21 mouse cellular contexts compared by ENCODE assay signal in genomic region chr9:37461571-37461970, GRCm38 (mm10). TPM values are rescaled to one million over a fixed set of nuclear protein-coding genes. Genes with fewer than 3 reads are reported as not detected.
DNase-seq lines count a peak whose midpoint lies in the region; ATAC-seq lines count a peak whose summit lies in the region.
"Had no signal": no experiment of that assay in that cellular context is flagged by ENCODE, and none has a peak within 500 bp of the region (broad histone marks: within the 10 kb centered on the region; RNA-seq: fewer than 3 reads in every experiment).

No protein-coding gene starts in this region.

- H3K9me3 ChIP-seq in hindbrain, embryonic 10.5 days, result no peaks in the 10 kb centered on the region
- H3K9me3 ChIP-seq in hindbrain, embryonic 16.5 days (ENCODE audit: control insufficient read depth, low read length), result no peaks in the 10 kb centered on the region
- H3K9me3 ChIP-seq in limb, embryonic 11.5 days (ENCODE audit: control insufficient read depth, low read length), result no peaks in the 10 kb centered on the region
- H3K9me3 ChIP-seq in limb, embryonic 10.5 days (replicated peaks), result no peaks in the 10 kb centered on the region
- H3K9me3 ChIP-seq in neural tube, embryonic 15.5 days (replicated peaks), result no peaks in the 10 kb centered on the region
- H3K9me3 ChIP-seq: embryonic facial prominence, embryonic 12.5 days; forebrain, embryonic 12.5 days; heart, embryonic 15.5 days; hindbrain, embryonic 15.5 days had no signal

- H3K4me3 ChIP-seq in hindbrain, embryonic 10.5 days, result no peak overlapping the region
- H3K4me3 ChIP-seq in hindbrain, embryonic 16.5 days (ENCODE audit: low read length), result no peak overlapping the region
- H3K4me3 ChIP-seq in limb, embryonic 11.5 days (ENCODE audit: low read depth, low read length), result no peak overlapping the region
- no peak overlapping the region for H3K4me3 ChIP-seq in limb, embryonic 10.5 days
- no peak overlapping the region for H3K4me3 ChIP-seq in neural tube, embryonic 15.5 days (replicated peaks)
- H3K4me3 ChIP-seq: heart, adult 2 months had no signal

- no peaks in the 10 kb centered on the region for H3K36me3 ChIP-seq in hindbrain, embryonic 10.5 days
- no peaks in the 10 kb centered on the region for H3K36me3 ChIP-seq in hindbrain, embryonic 16.5 days (ENCODE audit: control insufficient read depth, insufficient read depth, low read length)
- H3K36me3 ChIP-seq in limb, embryonic 11.5 days (ENCODE audit: control insufficient read depth, insufficient read depth, low read length), result no peaks in the 10 kb centered on the region
- H3K36me3 ChIP-seq in limb, embryonic 10.5 days, result no peaks in the 10 kb centered on the region
- H3K36me3 ChIP-seq in neural tube, embryonic 15.5 days, result no peaks in the 10 kb centered on the region
- H3K36me3 ChIP-seq: embryonic facial prominence, embryonic 12.5 days; forebrain, embryonic 12.5 days; heart, embryonic 15.5 days; hindbrain, embryonic 15.5 days had no signal

- no peak overlapping the region for H3K9ac ChIP-seq in hindbrain, embryonic 16.5 days (ENCODE audit: low read depth, low read length)
- no peak overlapping the region for H3K9ac ChIP-seq in limb, embryonic 11.5 days (ENCODE audit: low read length)
- H3K9ac ChIP-seq in neural tube, embryonic 15.5 days (replicated peaks), result no peak overlapping the region
- H3K9ac ChIP-seq: embryonic facial prominence, embryonic 12.5 days; forebrain, embryonic 12.5 days; heart, embryonic 15.5 days; hindbrain, embryonic 15.5 days had no signal

- 0 out of 2 replicates have a peak overlapping the region, but pooled peaks have one; percentile 16 for H3K27ac ChIP-seq in hindbrain, embryonic 10.5 days
- no peak overlapping the region for H3K27ac ChIP-seq in hindbrain, embryonic 16.5 days (ENCODE audit: low read depth, low read length)
- H3K27ac ChIP-seq in limb, embryonic 11.5 days (replicated peaks; ENCODE audit: low read depth, low read length), result no peak overlapping the region
- no peak overlapping the region for H3K27ac ChIP-seq in limb, embryonic 10.5 days
- H3K27ac ChIP-seq in neural tube, embryonic 15.5 days (replicated peaks), result 0 out of 2 replicates have a peak overlapping the region, but pooled peaks have one; percentile 79
- H3K27ac ChIP-seq: embryonic facial prominence, embryonic 12.5 days; heart, adult 2 months; heart, embryonic 15.5 days had no signal

- peaks cover 19% of the 10 kb centered on the region for H3K4me1 ChIP-seq in hindbrain, embryonic 10.5 days (replicated peaks)
- peaks cover 18% of the 10 kb centered on the region for H3K4me1 ChIP-seq in hindbrain, embryonic 16.5 days (ENCODE audit: control insufficient read depth, insufficient read depth, low read depth, low read length)
- H3K4me1 ChIP-seq in limb, embryonic 11.5 days (ENCODE audit: control insufficient read depth, insufficient read depth, low read length), result peaks cover 13% of the 10 kb centered on the region
- H3K4me1 ChIP-seq in limb, embryonic 10.5 days, result peaks cover 24% of the 10 kb centered on the region
- peaks cover 45% of the 10 kb centered on the region for H3K4me1 ChIP-seq in neural tube, embryonic 15.5 days

- peaks cover 81% of the 10 kb centered on the region for H3K27me3 ChIP-seq in hindbrain, embryonic 10.5 days (ENCODE audit: insufficient read depth, poor library complexity, severe bottlenecking)
- peaks cover 7% of the 10 kb centered on the region for H3K27me3 ChIP-seq in hindbrain, embryonic 16.5 days (replicated peaks; ENCODE audit: control insufficient read depth, insufficient read depth, low read length)
- peaks cover 60% of the 10 kb centered on the region for H3K27me3 ChIP-seq in limb, embryonic 11.5 days (ENCODE audit: control insufficient read depth, insufficient read depth, low read length)
- H3K27me3 ChIP-seq in limb, embryonic 10.5 days (ENCODE audit: low read depth, poor library complexity, severe bottlenecking), result peaks cover 80% of the 10 kb centered on the region
- peaks cover 6% of the 10 kb centered on the region; the same call in 1 of the 2 replicates for H3K27me3 ChIP-seq in neural tube, embryonic 15.5 days (replicated peaks)

- H3K4me2 ChIP-seq in hindbrain, embryonic 16.5 days (ENCODE audit: low read length), result no peak overlapping the region
- H3K4me2 ChIP-seq in limb, embryonic 11.5 days (ENCODE audit: low read depth, severe bottlenecking), result no peak overlapping the region
- H3K4me2 ChIP-seq in neural tube, embryonic 15.5 days, result no peak overlapping the region

- 12% methylated on average over 3 of the region's 3 CpGs for WGBS in hindbrain, embryonic 10.5 days
- 6% methylated on average over 3 of the region's 3 CpGs for WGBS in hindbrain, embryonic 16.5 days
- 9% methylated on average over 3 of the region's 3 CpGs for WGBS in limb, embryonic 11.5 days
- 6% methylated on average over 3 of the region's 3 CpGs for WGBS in limb, embryonic 10.5 days
- 5% methylated on average over 3 of the region's 3 CpGs for WGBS in neural tube, embryonic 15.5 days

- peak; percentile 12 for DNase-seq in embryo, embryonic 10.5 days (ENCODE audit: low spot score)
- no peak for DNase-seq in embryo, embryonic 9.5 days (ENCODE audit: extremely low spot score)
- peak; percentile 18 for DNase-seq in hindbrain, embryonic 10.5 days (ENCODE audit: low spot score)
- peak; percentile 23 for DNase-seq in limb, embryonic 11.5 days (ENCODE audit: low spot score)
- DNase-seq in limb, embryonic 10.5 days (ENCODE audit: low spot score), result no peak
- no peak for DNase-seq in urinary bladder, postnatal 4 days (ENCODE audit: low spot score in 2 of 2)
- DNase-seq: adrenal gland, postnatal 10 days; cerebellum, adult 11-12 months; cerebellum, adult 9-10 months; cerebellum, postnatal 36 days; embryo, embryonic 11 days; heart, adult 2 months; kidney, adult 11 months had no signal

- no peak for ATAC-seq in hindbrain, embryonic 16.5 days
- no peak for ATAC-seq in limb, embryonic 11.5 days (ENCODE audit: insufficient number of reproducible peaks, low FRiP score, low TSS enrichment, low read depth)
- no peak for ATAC-seq in neural tube, embryonic 15.5 days (ENCODE audit: low FRiP score)

RNA-seq across cellular contexts. Expression of gene Msantd2, which starts 27.5 kb away (rescaled TPM):
- 36.8 and 40.0 TPM in 2 replicates for polyA plus RNA-seq in hindbrain, embryonic 10.5 days (2016; fragmentation: Nextera tagmentation; extraction: Ambion mirVana)
- polyA plus RNA-seq in hindbrain, embryonic 16.5 days (2015; fragmentation: Nextera tagmentation; extraction: Ambion mirVana), result 24.4 and 28.9 TPM in 2 replicates
- polyA plus RNA-seq in limb, embryonic 11.5 days (2014; fragmentation: Nextera tagmentation; extraction: Ambion mirVana), result 34.1 and 35.6 TPM in 2 replicates
- polyA plus RNA-seq in limb, embryonic 10.5 days (2016; fragmentation: Nextera tagmentation; extraction: Ambion mirVana), result 33.1 and 38.0 TPM in 2 replicates
- polyA plus RNA-seq in neural tube, embryonic 15.5 days (2015; fragmentation: Nextera tagmentation; extraction: Ambion mirVana), result 27.6 and 30.7 TPM in 2 replicates

RNA-seq across cellular contexts. Expression of gene Robo3, which starts 28.5 kb away (rescaled TPM):
- polyA plus RNA-seq in hindbrain, embryonic 10.5 days (2016; fragmentation: Nextera tagmentation; extraction: Ambion mirVana), result 29.1 and 148 TPM in 2 replicates
- 7.3 and 12.1 TPM in 2 replicates for polyA plus RNA-seq in hindbrain, embryonic 16.5 days (2015; fragmentation: Nextera tagmentation; extraction: Ambion mirVana)
- polyA plus RNA-seq in limb, embryonic 11.5 days (2014; fragmentation: Nextera tagmentation; extraction: Ambion mirVana), result 0.16 and 0.33 TPM in 2 replicates
- polyA plus RNA-seq in limb, embryonic 10.5 days (2016; fragmentation: Nextera tagmentation; extraction: Ambion mirVana), result 0.10 TPM in 1 of 2 replicates, not detected in the other
- 4.8 and 8.7 TPM in 2 replicates for polyA plus RNA-seq in neural tube, embryonic 15.5 days (2015; fragmentation: Nextera tagmentation; extraction: Ambion mirVana)
- polyA plus RNA-seq: intestine, embryonic 14.5 days had no signal

RNA-seq across cellular contexts. Expression of gene Robo4, which starts 59.9 kb away (rescaled TPM):
- polyA plus RNA-seq in hindbrain, embryonic 10.5 days (2016; fragmentation: Nextera tagmentation; extraction: Ambion mirVana), result 6.6 and 7.7 TPM in 2 replicates
- polyA plus RNA-seq in hindbrain, embryonic 16.5 days (2015; fragmentation: Nextera tagmentation; extraction: Ambion mirVana), result 5.5 and 8.6 TPM in 2 replicates
- polyA plus RNA-seq in limb, embryonic 11.5 days (2014; fragmentation: Nextera tagmentation; extraction: Ambion mirVana), result 6.6 and 9.0 TPM in 2 replicates
- 9.9 and 10.3 TPM in 2 replicates for polyA plus RNA-seq in limb, embryonic 10.5 days (2016; fragmentation: Nextera tagmentation; extraction: Ambion mirVana)
- 5.4 and 6.2 TPM in 2 replicates for polyA plus RNA-seq in neural tube, embryonic 15.5 days (2015; fragmentation: Nextera tagmentation; extraction: Ambion mirVana)
- polyA plus RNA-seq: C2C12 had no signal

Comparison
In these comparisons a context has a peak if more than half of its experiments do, and no peak if none do; other contexts are left out.
1. DNase-seq: peak in embryo, embryonic 10.5 days (single experiment), hindbrain, embryonic 10.5 days (single experiment) and limb, embryonic 11.5 days (single experiment); none in embryo, embryonic 9.5 days (single experiment), limb, embryonic 10.5 days (single experiment) and urinary bladder, postnatal 4 days (0 of 2).
2. H3K27ac ChIP-seq: peak in hindbrain, embryonic 10.5 days (single experiment) and neural tube, embryonic 15.5 days (single experiment); none in hindbrain, embryonic 16.5 days (single experiment), limb, embryonic 11.5 days (single experiment) and limb, embryonic 10.5 days (single experiment).